Mouse (Mus musculus): ENCODE measurements around the gene Fgr. TPM values are rescaled to one million over a fixed set of nuclear protein-coding genes. Genes with fewer than 3 reads are reported as not detected.
A peak's percentile ranks its signal among the peaks of the same experiment; 100 is the strongest.
"Not testable (repeated sequence)": the region's sequence is repeated elsewhere in the genome, so short reads cannot be mapped to it uniquely, and the experiment has no call there.

The Fgr gene
- polyA plus RNA-seq, 3 experiments from 2014 or later, result 1.9 to 6.6 (median 3.3) TPM

GRCm38 (mm10) chr4:132988581-132989355, 14.9 kb downstream of the Fgr start:
- no peak for ATAC-seq

GRCm38 (mm10) chr4:132993553-132993952, 19.7 kb downstream of the Fgr start:
- no peak for ATAC-seq

GRCm38 (mm10) chr4:132997469-132998237, 23.8 kb downstream of the Fgr start:
- ATAC-seq, result no peak

GRCm38 (mm10) chr4:133002896-133003295, 29.0 kb downstream of the Fgr start:
- no peak for ATAC-seq

GRCm38 (mm10) chr4:133003316-133004018, 29.6 kb downstream of the Fgr start:
- no peak for ATAC-seq

GRCm38 (mm10) chr4:133005233-133005632, 31.3 kb downstream of the Fgr start:
- ATAC-seq, result peak; percentile 75

GRCm38 (mm10) chr4:133005885-133006451, 32.1 kb downstream of the Fgr start:
- ATAC-seq, result not testable (repeated sequence)

- ATAC-seq, result no peak
Observed at GRCm38 (mm10) chr4:133007513-133008380, 33.9 kb downstream of the Fgr start.

GRCm38 (mm10) chr4:133009131-133009530, 35.2 kb downstream of the Fgr start:
- no peak for ATAC-seq

- no peak for ATAC-seq
Observed at GRCm38 (mm10) chr4:133009676-133010075, 35.8 kb downstream of the Fgr start.

GRCm38 (mm10) chr4:133010611-133011010, 36.7 kb downstream of the Fgr start:
- ATAC-seq, result no peak

- ATAC-seq, result peak; percentile 85
Observed at GRCm38 (mm10) chr4:133011028-133011820, 37.3 kb downstream of the Fgr start, which contains the start of gene Ahdc1. Ahdc1 (plus strand) TSS chr4:133011260.

GRCm38 (mm10) chr4:133011821-133012775, 38.2 kb downstream of the Fgr start:
- ATAC-seq, result peak; percentile 18

- ATAC-seq, result no peak
Observed at GRCm38 (mm10) chr4:133012776-133013265, 38.9 kb downstream of the Fgr start.

- ATAC-seq, result no peak
Observed at GRCm38 (mm10) chr4:133013266-133013891, 39.5 kb downstream of the Fgr start.

GRCm38 (mm10) chr4:133014088-133014487, 40.2 kb downstream of the Fgr start:
- ATAC-seq, result no peak

- ATAC-seq, result no peak
Observed at GRCm38 (mm10) chr4:133014896-133015709, 41.2 kb downstream of the Fgr start.
